Mouse (Mus musculus) urinary bladder, postnatal 4 days (tissue): Measurements from ENCODE around the gene Nxpe4.
"Not testable (repeated sequence)": the region's sequence is repeated elsewhere in the genome, so short reads cannot be mapped to it uniquely, and the experiment has no call there.

Experiments
- DNase-seq, 2 experiments: peaks; one replicate each; pipeline ENCODE4 v3.0.0; 2021 to 2022; ENCODE audit warnings: low spot score in 2 of 2

The Nxpe4 gene

DNA sequence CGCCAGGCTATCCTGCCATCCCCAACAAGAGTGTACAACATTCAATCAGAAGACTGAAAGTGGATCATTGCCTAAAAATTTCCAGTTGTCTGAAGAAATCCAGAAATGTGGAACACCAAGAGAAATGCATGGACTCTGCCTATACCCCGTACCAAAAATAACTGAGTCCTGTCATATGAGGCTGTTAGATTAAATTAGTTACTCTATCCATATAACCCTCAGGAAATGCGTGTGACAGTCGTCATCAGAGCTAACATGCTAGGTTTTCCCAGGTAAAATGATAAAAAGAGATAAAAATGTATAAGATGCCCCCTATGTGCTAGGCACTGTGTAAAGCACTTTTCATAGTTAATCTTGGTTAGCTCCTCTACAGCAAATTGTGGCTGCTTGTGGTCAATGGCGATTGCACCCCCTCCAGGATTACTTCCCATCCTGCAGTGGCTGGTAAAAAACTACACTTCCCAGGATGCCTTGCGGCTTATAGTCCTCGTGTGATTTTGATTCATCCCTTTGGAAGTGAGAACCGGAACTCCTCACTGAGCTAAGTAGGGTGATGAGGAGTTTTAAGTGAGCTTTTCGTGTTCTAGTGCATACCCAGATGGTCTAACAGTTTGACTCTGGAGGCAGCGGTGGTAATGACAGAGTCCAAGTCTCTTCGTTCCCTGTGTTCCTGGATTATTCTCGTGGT is at the start of gene Nxpe4:
TSS of gene Nxpe4 (plus strand) at position 519 of the 688 bp plus-strand sequence.
- peak; percentile 26 to 64 for DNase-seq

DNA sequence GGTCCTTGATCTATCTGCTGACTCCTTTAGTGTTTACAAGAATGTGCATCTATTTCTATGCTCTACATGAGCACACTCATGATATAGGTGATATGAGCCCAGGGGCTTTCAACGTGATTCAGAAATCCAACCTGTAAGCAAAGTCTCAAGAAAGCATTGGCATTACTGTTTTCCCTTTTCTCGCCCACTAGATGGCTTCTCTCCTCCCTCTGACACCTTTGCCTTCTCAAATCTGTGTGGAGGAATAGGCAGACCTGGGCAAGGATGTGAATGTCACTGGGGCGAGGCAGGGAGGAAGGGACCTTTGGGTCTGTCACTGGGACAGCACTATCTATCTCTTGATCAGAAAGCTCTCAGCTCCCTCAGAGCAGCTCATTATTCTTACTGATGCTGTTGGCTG is 35.0 kb upstream of the Nxpe4 start:
- DNase-seq: no peak

DNA sequence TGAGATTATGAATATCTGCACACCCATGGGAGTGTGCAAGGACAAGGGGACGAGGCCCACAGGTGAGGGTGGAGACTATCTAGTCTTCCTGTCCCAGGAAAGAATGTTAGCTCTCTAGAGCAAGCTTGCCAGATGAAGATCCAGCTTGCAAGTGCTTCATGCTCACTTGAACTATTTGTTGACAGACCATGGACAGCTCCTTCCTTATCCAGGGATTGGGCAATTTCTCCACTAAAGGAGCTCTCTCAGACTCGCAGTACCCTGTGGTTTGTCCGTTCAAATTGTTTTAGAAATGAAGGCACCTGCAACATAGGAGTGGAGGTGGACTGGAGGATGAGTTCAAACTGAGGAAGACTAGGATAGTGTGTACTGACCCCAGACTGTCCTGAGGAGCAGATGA is 24.3 kb upstream of the Nxpe4 start:
- no peak for DNase-seq

DNA sequence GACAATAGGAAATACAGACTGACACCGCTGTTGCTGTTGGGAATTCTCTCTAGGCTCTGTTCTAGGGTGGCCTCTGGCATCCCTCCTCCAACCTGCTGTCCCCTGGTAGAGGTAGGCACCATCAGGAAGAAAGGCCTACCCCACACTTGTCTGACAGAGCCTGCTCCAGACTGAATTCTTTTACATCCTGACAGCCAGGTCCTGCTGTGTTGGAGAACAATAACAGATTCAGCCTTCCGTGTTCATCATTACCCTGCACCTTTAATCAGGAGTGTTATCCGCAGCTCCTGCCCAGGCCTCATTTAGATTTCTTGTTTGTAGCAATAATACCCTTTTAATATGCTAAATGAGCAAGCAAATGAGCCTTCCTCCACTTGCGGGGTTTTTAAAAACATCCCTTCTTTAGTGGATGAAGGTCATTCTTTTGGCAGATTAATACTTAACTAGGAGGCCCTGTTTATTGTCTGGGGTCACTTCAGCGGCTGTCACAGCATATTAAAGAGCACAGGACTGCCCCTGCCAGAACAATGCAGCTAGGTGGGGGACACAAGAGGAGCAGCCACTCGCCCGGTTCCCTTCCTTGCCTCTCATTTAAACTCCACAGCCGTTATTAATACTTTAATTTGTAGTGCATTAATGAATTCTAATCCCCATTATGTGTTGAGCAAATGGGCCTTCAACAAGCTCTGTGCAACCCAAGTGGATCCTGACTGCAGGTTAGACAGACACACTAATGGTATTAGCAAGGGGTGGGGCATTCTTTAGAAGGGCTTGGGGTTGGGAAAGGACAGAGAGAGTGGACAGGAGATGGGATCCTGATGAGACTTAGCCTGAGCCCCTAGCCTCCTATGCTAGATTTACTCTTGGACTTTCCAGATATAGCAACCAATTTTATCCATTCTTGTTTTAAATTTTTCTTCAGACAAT is 21.1 kb upstream of the Nxpe4 start:
- DNase-seq: no peak

DNA sequence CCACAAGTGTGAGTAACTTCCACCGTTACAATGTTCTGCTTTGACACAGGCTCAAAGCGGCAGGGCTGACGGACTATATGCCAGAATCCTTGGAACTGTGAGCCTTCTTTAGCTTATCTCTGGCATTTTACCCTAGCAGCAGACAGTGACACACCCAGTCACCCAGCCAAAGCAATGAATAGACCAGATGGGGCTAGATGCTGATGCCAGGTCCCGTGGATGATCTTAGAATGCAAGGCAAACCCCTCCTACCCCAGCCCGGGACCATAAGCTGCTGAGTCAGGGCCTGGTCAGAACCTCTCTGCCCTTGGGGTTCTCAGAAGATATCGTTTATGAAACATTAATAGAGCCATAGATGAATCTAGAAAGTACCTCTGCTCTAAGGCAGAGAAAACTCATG is 19.2 kb upstream of the Nxpe4 start:
- DNase-seq: no peak

DNA sequence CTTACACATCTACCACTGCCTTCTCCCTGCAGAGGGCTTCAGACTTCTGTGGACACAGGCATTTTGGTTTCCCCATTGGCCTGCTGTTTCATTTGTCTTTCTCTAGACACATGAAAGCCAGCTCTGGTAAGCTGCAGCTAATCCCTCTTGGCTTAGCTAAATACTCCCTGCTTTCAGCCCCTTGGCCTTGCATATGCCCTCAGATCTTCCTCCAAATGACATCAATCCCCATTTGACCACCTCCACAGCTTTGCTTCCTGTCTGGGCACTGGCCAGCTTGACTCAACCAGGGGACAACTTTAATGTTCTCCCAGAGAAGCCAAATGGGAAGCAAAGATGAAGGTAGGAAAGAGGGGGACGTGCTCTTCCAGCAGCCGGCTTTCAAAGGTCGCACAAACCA is 15.1 kb upstream of the Nxpe4 start:
- DNase-seq: no peak

DNA sequence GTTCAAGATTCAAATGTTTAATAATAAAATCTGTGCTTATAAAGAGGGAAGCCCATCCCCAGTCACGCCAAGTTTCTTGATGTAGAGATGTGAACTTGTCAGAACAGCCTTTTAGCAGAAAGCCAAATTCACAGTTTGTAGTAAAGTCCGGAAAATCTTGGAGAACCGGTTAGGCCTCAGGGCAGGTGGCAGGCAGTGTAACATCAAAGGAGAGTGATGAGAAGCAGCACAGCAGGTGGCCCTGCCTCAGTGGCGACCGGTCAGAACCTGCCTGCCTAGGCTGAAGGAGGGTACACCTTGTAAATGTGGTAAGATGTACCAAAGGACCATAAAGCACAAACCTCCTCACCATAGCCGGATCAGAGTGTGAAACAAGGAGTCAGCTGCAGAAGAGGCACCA is 4.7 kb downstream of the Nxpe4 start:
- not testable (repeated sequence) for DNase-seq

DNA sequence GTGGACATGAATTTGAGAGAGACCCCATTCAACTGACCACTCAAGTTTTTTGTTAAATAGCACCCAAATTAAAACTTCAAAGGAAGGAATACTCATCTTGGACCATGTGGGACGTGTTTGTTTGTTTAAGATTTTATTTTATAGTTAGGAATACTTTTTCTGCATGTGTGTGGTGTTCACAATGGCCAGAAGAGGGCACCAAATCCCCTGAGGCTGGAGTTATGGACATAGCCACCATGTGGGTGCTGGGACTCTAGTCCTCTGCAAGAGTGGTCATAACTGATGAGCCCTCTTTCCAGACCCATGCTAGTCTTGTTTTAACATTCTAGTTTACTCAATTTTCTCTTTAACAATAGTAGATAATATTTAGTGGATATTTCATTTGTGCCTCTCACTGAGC is 14.9 kb downstream of the Nxpe4 start:
- DNase-seq: no peak

DNA sequence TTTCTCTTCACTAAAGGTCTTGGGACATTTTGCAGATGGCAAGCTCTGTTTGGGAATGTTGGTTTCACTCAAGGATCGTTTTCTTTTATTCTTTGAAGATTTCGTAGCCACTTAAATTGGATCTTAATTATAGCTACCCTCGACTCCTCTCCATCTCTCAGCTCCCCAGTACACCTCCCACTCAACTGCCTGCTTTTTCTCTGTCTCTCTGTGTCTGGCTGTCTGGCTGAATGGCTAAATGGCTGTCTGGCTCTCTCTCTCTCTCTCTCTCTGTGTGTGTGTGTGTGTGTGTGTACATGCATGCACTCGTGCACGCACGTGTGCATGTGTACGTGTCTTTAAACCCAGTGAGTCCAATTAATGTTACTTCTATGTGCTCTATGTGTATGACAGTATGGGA is 19.5 kb downstream of the Nxpe4 start:
- DNase-seq: no peak

DNA sequence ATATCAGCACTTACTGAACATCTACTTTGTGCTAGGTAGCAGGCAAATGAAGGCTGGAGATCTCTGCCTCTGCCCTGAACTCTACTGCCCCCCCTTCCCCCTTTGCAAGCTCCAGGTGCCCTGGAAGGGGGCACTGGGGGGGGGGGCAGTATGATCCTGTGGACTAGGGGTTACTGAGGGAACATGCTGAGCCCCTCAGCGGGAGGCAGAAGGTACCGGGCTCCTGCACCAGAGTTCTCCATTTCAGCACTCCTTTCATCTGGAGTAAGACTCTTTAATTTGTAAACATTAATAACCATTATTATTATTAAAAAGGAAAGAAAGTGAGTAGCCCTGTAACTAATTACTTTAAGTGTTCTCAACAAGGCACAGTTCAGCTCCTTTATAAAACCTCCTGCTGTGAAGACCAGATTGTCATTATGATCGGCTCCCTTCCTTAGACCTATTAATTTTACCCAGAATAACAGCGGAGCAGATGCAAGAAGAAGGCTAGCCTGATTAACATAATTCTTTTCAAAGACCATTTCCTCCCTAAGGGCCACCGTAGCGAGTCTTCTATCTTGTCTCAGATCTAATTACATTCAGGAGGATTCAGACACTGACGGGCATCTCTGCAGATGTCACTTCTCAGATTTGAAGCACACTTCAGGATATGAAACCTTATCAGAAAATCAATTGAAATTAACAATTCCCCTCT is 21.0 kb downstream of the Nxpe4 start:
- DNase-seq: no peak

DNA sequence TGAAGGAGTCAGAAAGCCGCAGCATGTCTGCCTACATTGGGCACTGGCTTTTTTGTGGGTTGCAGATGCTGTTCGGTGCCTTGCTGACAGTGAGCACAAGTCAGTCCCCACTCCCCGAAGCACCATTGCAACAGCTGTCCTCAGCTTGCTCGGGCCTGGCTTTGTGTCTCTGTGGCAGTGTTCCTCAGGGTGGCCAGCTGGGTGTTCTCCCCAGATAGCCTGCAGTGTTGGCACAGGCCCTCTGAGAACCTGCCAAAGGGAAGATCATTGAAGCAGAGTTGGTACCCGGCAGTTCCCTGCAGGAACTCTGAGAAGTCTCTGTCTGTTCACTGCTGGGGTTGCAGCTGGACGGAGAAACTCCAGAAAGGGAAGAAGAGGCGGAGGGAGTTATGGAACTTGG is 22.5 kb downstream of the Nxpe4 start:
- no peak for DNase-seq

DNA sequence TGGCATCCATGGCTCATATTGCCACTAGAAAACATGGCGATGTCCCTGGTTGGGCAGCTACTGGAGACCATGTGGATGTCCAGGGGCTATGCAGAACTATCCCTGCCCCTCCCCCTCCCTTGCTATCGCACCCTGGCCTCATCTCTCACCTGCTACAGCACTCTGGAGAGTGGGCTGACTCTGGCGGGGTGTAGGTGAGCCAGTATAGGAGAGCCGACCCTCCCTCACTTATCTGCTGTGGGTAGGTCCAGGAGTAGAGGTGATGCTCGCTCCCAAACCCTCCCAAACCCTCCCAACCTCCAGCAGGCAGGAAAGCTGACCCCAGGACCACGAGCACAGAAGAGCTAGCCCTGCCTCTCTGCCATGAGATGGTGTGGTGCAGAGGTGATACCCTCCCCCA is 27.0 kb downstream of the Nxpe4 start:
- no peak for DNase-seq

DNA sequence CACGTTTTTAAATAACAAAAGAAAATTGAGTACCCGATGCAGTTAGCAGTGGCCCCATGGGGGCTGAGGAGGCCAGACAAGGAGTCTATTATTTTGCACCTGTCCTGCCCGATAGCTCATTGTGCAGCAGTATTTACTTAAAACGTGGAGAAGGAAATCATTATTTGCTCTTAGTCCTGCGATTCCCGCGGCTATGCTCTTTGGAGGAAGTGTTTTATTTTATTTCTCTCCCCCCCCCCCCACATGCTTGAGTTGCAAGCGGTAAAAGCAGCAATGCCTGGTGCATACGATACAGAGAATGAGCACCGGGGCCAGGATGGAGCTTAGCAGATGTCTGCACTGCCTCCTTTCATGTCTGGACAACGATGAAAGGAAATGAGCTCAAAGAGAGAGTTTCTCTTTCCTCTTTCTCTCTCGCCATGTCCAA is 35.6 kb downstream of the Nxpe4 start:
- no peak for DNase-seq

DNA sequence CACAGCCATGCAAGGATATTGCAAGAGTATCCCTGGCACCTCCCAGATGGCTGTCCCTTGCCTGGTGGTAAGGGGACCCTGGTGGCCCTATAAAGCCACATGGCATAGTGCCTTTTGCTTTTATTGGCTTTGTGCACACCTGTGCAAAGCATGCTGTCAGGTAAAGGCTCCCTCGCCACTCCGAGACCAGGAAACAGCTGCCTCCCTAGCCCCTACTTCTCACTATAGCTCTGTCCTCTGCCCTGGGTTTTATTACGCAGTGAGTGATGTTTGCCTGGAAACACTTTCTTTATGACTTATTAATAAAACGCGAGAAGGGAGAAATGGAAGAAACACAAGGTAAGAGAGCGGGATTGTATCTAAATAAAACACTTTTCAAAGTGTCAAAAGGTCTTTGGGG is 49.1 kb downstream of the Nxpe4 start:
- no peak for DNase-seq

DNA sequence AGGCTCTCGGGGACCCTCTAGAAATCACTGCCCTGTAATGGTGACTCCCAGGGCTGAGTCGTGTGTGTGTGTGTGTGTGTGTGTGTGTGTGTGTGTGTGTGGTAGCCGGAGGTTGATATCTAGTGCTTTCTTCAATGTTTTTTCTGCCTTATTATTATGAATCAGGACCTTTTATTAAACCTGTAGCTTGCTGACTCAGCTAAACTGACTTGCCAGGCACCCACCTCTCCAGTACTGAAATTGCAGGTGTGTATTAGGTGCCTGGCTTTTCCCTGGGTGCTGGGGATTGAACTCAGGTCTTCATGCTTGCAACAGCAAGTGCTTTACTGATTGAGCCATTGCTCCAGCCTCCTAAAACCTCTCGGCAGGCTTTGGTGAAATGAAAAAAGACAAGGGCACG is 50.1 kb downstream of the Nxpe4 start:
- DNase-seq: no peak

DNA sequence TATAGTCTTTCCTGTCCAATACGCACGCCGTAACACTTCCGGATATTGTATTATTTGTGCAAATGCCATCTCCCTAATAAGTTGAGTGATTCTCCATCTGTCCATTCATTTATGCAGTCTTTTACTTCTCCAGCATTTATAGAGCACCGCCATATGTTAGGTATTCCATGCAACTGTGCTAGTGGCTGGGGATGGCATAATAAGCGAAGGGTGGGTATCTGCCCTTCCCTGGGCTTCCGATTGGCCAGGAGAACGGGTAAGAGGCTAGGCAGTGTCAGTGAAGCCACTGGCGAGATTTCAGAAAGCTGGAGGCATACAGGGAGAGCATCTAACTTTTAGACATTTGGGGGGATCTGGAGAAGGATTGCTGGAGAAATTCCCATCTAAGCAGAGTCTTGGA is 52.9 kb downstream of the Nxpe4 start:
- no peak for DNase-seq

DNA sequence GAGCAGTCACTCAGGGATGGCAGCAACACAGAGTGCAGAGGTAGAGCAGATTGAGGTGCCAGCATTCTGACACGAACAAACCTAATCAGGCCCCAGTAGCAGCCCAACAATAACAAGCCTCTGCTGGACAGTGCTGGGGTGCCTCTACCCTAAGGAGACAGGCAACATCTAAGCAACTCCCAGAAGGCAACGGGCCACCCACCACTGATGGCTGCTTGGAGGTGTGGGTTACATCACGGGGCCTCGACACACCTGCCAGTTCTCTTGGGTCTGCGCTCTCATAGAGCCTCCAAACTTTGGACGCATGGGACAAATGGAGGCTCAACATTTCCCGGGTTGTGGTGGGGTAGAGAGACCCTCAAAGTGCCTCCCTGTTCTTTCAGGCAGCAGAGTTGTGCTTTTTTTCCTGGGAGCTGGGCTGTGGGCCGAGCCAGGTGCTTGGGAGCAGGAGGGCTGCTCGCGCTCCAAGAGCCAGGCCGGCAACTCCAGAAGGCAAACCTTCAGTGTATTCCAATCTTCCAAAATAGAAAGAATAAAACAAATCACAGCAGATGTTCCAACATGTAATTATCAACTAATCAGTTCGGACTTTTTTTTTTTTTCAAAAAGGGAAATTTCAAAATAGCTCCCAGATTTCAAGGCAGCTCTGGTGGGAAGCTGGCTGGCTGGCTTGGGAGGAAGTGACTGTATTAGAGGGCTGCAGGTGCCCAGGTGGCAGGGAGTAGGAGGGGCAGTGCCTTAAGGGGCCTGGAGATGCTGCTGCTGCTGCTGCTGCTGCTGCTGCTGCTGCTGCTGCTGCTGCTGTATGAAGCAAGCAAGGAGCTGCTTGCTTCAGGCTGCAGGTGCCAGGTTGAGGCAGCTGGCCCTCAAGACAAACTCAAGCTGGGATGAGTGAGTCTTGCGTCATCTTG is 54.5 kb downstream of the Nxpe4 start:
- DNase-seq: no peak

DNA sequence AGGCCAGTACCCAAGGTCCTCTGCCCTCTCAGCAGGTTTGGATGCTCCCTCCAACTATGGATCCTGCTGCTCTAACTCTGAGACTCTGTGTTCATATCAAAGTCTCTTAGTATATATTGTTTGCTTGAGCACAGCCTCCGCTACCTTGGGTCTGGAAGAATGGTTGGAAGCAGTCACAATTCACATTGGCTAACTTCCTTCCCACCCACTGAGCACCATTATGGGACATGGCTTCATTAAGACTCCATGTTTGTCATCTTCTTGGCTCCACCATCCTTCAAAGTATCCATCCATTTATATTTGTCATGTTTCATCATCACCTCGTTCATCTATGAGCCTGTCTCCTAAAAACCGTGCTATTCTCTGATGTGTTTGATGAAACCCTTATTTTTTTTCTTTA is 68.9 kb downstream of the Nxpe4 start:
- DNase-seq: no peak

DNA sequence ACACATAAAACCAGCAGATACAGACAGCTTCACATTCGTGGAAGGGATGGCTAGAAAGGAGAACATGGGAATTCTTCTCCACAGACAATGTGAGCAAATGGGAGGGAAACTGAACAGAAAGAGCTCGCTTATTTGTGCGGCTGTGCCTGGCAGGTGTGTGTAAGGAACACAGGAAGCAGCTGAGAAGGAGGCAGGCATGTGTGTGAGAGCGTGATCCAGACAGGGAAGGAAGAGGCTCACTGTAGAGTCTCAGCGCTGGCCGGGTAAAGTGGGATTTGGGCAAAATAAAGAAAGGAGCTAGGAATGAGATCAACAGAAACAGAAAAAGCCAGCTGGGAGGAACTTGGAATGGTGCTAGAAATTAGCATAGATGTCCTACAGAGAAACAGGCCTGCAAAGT is 74.6 kb downstream of the Nxpe4 start:
- no peak for DNase-seq

DNA sequence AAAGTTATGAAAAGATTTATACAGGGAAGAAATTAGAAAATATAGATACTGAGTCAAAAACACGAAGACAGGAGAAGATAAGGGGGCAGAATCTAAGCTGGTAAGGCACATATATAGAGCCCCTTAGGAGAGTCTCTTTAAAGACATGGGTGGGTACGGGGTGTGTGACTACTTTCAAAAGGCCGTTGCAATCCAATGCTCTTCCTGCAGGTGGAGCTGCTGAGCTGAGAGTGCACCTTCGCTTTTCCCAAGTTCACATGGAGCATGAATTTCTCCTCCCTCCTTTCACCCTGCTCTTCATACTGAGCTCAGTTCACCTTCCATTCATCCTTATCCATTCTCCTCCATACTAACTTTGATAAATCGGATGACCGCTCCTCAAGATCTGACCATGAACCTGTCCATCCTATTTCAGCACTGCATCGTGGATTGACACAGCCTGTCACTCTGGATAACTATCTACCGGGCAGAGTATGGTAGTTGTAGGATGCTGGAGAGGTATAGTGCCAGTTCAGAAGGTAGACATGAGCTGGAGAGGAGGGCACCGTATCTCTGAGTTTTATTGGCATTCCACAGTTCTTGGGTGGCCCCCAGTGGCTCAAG is 76.4 kb downstream of the Nxpe4 start:
- DNase-seq: no peak

DNA sequence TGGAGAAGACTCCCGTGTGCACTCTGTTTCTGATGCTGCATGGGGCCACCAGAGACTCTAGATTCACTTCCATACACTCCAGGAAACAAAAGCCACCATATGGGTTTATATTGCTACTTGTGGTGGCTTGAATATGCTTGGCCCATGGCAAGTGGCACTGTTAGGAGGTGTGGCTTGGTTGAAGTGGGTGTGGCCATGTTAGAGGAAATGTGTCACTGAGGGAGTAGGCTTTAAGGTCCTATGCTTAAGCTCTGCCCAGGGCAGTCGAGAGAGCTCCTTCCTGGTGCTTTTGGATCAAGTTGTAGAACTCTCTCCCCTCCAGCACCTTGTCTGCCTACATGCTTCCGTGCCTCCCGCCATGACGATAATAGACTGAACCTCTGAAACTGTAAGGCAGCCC is 77.6 kb downstream of the Nxpe4 start:
- DNase-seq: no peak
